Mouse (Mus musculus) adrenal gland, adult 8-10 months (tissue): Measurements from ENCODE around the gene Afg1l. TPM values are rescaled to one million over a fixed set of nuclear protein-coding genes. Genes with fewer than 3 reads are reported as not detected.

ENCODE experiments used
- DNase-seq: peaks from one replicate; pipeline ENCODE4 v3.0.0; 2022
- total RNA-seq, 4 experiments: library from RNA; stranded (reverse); gene quantifications; 2 replicates each; pipeline ENCODE4 v1.2.4; 2022

Gene Afg1l
- total RNA-seq, 4 experiments from 2014 or later, result 16.8 to 21.0 (median 18.7) TPM

DNA sequence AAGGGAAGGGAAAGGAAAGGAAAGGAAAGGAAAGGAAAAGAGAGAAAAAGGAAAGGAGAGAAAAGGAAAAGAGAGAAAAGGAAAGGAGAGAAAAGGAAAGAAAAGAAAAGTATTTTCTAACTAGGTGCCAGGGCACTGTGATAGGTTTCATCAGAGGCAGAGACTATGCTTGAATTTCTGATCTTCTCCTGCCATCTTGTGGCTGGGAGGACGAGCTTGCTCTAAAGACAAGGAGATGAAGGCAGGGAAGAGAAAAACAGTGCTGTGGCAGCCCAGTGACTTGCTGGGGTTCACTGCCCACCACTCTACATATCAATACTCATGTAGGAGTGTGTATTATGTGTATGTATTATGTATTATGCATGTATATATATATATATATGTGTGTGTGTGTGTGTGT is 183.3 kb downstream of the Afg1l start:
- no peak for DNase-seq

DNA sequence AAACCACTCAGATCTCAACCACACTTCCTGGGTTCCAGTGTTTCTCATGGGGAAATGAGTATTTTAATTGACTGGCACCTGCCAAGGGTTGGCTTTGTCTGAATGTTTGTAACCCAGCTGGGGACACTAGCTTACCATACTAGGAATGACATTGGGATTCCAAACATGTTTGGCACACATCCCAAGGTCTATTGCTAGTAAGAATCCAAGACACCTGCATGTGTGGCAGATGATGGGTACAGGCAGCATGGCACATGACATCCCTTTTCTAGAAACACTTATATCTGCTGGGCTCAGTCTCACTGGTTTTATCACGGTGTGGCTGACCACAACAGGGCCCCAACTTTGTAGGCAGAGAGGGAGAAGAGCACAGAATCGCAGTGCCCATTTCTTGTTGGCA is 184.0 kb downstream of the Afg1l start:
- DNase-seq, result no peak

DNA sequence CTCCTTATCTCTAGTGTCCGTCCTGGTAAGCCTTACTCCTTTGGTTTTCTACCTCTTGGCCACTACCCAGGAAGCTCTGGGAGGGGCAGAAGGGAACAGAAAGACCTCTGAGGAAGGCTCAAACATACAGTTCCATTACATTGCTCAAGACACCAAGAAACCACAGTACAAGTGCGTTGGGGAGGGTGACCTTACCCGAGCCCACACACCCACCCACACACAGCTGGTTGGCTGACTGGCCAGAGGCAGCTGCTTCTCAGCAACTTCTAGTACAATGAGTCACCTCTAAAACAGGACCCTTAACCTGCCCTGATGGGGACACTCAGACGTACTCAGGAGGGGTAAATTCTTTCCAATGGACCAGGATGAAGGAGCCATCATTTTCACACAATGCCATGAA is 184.5 kb downstream of the Afg1l start:
- no peak for DNase-seq

DNA sequence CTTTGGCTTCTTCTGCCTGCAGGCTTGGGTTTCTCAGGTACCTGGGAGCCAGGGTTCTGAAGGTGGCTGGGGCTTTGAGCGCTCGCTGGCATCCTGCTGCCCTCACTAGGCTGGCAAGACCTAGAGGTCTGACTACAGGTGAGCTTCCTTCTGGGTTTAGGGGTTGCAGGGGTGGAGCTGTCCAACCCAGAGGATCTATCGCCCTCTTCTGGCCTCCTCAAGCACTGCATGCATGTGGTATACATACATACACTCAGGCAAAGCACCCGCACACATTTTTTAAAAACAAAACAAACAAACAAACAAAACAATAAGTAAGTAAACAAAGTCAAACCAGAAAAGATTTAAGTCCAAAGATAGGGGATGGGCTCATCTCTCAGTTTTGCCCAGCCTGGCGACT is 187.0 kb downstream of the Afg1l start:
- no peak for DNase-seq

DNA sequence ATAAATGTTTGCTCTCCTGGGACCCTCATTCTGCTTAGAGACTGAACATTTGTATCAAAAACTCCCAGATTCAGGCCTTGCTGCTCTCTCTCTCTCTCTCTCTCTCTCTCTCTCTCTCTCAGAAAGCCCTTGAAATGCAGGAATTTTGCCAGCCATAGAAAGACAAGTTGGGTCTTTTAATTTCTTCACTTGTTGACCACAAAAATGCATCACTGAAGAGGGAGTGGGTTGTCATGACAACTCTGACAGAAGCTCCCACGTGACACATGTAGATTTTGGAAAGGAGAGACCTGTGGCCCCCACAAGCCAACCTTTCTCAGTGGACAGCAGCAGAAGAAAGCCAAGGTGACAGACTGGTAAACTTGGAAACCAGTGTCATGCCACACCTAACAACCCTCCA is 190.7 kb downstream of the Afg1l start:
- no peak for DNase-seq

DNA sequence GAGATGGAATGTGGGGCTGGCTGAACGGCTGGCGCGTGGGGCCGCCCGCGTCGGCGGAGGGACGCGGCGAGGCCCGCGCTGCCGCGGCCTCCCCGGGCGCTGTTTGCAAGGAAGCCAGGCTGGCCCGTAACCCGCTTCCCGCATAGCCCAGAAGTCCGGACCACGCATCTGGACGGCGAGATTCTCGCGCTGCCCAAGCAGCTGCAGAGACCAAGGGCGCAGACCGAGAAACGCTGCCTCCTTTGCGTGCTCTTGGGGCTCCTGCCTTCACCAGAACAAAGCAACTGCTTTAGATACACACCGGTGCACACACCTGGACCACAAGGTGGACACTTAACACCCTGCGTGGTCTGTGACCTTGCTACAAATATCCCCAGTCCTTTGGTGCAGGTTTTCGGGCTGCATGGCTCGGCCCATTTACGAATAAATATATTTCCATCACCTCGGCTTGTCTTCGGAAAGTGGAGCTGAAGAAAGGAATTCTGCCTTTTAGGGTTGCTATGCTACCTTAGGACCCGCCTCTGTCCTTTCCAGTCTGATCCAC is 200.0 kb downstream of the Afg1l start:
- DNase-seq, result no peak

DNA sequence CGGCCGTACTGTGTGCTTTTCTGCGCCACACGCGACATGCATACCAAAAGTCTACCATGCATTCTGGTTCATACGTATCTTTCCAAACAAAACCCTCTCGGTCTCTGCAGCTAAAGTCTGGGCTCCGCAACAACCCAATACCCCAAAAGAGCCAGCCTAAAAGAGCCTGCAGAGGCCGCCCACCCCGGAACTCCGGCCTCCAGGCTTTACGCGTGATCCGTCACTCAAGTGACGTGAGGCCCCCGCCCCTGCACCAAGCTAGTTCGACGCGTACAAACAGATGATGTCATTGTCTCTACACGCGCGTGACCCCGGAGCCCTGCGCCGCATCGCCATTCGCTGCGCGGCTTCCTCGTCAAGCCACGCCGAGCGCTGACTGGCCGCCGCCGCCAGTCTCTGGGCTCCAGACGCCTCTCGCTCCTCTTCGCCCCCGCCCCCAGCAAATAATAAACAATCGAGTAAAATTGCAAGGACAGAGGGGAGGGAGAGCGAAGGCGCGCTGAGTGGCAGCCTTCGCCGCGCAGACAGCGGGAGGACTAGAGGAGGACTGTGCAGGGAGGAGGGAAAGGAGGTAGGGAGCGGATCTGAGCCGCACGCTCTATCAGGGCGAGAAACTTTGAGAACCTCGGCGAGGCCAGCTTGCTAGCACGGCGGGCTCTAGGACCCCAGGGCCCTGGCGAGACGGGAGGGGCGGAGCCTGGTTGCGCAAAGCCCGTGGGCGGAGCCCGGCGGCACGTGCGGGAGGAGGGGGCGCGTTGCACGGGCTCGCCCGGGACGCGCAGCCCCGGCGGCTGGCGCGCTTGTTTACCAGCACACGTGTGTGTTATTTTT is 200.7 kb downstream of the Afg1l start:
- DNase-seq, result peak; percentile 98

DNA sequence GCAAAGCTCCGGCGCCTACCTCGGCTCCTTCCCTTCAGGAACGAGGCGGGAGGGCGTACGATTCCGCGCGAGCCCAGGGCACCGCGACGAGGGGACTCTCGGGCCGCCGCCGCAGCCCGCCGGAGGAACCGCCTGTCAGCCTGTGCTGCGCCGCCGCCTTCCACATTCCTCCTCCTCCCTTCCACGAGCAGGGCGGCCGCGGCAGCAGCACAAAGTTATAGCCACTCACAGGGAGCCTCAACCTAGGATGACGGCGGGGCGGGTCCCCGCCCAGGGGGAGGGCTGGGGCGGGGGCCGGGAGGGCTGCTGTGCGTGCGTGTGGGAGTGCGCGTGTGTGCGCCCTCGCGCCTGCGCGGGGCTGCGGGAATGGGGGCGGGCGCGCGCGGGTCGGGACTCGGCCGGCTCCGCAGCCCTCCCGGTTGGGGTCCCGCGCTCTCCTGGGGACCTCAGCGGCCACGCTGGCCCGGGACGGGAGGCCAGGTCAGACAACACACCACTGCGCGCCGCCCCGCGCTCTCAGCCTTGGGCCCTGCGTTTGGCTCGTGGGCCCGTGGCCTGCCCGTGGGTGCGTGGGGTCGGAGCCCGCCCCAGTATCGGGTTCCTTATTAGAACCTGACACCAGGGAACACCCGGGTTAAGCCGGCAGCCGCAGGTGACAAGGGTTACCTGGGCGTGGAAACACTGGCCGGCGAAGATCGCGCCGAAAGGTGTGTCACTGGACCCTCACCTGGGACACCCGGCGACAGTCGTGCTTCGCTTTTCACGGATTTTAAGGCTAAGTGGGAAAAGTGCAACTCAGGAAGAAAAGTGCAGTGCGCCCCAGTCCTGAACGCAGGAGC is 201.6 kb downstream of the Afg1l start, which contains the start of gene Foxo3:
Gene Foxo3, minus strand, starts transcription at position 249 of the 839 bp plus-strand sequence.
- peak; percentile 87 for DNase-seq

DNA sequence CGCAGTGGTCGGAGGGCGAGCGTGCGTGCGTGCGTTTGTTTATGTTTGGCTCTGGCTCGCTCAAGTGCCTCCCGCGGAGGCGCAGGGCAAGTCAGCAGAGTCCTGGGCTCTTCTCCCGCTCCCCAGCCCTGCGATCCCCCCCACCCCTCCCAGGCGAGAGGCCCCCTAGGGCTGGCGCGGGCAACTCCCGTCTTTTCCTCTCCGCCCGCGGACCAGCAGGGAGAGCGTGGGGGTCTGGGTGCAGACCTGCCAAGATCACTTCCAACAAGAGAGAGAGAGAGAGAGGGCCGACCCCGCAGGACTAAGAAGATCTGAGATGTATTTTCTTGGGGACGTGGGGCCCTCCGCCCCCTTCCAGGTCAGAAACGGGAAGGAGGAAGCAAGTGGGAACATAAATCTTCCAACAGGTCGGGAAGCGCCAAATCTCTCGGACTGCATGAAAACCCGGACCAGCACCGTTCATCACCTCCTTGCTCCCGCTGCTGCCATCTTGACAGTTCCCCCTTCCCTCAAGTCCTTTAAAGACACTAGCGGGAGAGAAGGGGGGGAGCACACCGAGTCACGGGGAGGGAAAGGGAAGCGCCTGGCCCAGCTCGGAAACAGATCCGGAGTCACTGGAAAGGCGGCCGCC is 202.4 kb downstream of the Afg1l start:
- DNase-seq, result no peak

DNA sequence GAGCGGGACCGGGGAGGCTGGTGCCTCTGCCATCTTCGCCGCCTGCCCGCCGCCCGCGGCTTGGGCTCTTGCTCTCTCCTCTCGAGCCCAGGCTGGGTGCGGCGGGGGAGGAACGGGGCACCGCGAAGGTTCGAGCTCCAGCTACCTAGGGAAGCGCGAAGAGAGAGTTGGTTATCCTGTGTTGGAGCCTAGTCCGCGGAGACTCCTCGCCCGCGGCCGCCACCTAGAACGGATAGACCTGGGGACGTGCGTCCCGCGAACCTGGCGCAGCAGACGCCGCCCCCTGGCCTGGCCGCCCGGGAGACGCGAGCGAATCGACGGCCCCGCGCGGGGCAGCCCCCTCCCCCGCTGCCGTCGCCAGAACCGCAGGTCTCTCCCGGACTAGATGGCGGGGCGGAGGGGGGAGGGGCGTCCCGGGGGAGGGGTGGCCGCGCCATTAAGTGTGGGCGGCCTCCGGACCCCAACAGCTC is 202.9 kb downstream of the Afg1l start:
- peak; percentile 47 for DNase-seq

DNA sequence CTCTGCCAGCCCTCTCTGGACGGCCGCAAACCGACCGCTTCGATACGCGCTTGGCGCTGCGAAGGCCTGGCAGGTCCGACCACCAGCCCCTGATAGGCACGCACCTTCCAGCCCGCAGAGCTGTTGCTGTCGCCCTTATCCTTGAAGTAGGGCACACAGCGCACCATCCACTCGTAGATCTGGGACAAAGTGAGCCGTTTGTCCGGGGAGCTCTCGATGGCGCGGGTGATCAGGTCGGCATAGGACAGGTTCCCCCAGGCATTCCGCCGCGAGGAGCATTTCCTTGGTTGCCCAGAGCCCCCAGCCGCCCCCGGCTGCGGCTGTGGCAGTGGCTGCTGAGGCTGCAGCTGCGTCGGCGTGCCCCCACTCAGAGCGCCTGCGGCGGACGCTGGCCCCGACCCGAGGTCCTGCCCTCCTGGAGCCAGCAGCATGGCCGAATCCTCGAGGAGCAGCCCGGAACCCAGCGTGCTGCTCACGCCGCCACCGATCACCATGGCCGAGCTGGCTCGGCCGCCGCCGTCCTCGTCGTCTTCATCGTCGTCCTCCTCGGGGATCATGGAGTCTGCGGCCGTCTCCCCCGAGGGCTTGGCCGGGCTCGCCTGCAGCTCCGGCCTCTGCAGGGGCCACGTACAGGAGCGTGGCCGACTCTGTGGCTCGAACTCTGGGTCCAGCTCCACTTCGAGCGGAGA is 203.5 kb downstream of the Afg1l start:
- DNase-seq, result no peak

DNA sequence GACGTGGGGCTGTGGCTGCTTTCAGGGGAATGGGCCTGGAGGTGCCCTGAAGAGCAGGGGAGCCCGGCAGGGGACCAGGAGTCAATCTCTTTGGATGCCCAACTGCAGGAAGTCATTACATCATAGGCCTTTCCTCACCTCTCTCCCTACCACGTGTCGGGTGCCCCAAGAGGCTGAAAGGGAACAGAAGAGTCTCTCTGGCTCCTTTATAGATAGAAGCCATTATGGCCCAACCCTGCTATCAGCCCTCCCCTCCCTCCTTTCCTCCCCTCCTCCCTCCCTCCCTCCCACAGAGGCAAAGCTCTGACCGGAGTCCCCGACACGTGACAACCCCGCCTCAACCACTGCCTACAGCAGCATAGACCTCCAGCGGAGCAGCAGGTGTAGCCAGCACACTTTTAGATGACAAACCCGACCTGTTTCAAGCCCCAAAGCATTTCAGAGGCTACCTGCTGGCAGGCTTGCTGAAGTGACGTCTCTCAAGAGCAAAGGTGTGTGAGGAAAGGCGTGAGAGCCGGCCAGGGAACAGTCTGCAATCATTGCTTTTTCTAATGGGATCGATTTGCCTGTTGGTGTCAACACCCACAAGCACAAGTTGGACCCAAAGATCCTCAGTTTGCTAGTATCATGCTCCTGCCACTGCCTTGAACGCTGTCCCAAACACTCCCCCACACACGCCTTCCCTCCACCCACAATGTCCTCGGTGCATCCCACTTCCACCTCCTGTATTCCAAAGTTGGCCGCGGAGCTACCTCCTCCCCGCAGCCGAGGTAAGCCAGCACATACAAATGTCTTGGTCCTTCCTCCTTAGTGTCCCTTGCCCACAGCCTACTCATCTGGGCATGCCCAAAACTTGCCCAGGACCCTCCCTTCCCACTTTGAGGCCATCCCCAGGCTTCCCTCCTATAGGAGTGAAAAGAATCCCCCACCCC is 204.3 kb downstream of the Afg1l start:
- DNase-seq, result peak; percentile 30

DNA sequence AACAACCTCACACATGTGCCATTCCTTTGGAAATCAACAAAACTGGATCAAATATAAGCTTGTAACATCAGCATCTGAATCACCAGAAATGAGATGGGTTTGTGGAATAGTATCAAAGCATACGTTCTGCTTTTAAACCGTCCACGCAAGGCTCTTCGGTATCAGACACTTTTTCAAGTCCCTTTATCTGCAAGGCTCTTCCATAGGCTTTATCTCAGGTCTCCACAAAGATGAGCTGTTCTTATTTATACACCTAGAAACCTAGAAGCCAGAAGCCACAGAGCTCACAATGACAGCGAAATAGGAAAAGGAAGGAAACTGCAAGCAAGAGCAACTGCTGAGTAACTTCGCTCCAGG is 205.0 kb downstream of the Afg1l start:
- no peak for DNase-seq

DNA sequence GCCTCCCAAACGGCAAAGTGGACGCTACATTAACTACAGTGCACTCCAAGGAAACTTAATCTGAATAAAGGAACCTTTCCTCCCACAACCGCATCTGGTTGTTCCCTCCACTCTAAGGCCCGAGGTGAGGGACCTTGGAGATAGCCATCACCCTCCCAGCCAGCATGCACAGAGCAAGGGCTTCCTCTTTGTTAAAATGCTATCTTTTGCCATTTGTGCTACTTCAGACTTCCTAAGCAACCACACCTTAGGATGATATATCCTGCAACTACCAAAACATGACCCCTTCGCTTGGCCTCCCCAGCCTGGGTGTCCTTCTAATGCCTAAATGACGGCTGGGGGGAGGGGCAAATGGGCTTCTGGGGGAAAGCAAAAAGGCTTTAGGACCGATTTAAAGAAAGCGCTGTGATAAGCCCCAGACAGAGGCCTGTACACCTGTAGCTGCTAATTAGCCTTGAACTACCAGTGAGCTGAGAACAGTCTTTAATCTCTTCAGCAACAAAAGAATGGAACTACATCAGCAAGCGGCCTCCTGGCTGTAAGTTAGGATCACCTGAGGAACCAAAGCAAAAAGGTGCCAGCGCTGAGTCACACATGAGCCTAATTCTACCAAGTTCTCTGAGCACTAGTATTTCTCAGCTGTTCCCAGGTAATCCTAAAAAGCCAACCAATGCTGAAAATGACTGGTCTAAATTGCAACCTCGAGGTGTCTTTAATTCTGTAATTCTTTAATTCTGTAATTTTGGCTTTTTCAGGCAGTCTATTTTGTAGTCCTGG is 206.7 kb downstream of the Afg1l start:
- DNase-seq, result no peak

DNA sequence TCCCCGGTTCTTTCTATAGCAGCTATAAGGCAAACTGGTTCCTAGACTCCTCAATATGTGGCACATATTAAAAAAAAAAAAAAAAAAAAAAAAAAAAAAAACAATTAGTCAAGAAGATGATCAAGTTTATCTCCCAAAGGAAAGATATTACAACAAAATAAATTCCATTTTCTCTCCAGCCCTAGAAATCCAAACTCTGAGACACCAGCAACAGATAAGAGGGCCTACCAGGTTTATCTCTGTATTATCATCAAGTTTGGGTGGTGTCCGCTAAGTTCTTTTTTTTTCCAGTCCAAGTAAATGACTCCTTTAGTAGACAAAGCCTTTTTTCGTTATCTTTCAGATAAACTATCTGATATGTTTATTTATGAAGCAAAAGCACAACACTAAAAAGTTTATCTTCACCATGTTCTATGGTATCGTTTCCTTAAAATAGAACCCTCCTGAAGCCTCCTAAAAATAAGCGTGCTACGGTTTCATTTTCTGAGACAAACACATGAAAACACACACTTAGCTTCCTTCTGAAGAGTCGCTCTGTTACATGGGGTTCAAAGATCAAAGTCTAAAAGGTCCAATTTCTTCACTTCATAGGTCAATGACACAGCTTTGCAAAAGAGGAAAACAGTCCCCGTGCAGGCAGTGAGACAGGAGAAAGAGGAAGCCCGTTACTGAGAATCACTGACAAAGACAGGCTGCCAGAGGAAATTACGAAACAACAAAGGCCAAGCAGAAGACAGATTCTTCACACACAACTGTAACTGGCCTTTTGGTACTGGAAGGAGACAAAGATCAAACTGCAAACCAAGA is 207.9 kb downstream of the Afg1l start:
- peak; percentile 61 for DNase-seq

DNA sequence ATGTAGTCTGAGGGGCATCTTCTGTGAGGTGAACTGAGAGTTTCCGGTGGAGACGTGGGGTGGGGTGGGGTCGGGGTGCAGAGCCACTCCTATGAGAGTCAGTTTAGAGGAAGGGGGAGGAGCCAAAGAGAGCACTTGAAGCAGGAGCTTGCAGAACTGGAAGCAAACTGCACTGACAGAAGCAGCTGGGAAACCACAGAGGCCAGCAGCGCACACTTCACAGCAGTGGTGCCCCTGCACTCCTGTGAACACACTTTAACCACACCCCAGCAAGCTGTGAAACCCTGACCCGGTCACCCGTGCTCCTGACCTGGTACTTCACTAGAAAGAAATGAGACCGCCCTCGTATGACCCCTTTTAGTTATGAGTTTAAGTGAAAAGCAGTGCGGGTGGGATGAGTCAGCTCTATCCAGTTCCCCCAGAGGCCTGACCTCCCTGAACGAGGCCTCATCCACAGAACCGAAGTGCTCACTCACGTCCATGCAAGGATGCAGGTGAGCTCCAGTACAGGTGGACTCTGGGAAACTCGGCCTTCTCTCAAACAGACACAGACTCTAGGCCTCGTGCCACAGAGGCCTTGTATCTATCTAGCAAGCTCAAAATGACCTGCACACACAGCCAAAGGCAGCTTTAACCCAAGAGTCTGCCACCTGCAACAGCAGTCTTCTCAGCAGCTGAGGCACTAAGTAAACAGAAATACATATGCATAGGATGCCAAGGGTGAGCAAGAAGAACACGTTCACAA is 208.9 kb downstream of the Afg1l start:
- peak; percentile 37 for DNase-seq

DNA sequence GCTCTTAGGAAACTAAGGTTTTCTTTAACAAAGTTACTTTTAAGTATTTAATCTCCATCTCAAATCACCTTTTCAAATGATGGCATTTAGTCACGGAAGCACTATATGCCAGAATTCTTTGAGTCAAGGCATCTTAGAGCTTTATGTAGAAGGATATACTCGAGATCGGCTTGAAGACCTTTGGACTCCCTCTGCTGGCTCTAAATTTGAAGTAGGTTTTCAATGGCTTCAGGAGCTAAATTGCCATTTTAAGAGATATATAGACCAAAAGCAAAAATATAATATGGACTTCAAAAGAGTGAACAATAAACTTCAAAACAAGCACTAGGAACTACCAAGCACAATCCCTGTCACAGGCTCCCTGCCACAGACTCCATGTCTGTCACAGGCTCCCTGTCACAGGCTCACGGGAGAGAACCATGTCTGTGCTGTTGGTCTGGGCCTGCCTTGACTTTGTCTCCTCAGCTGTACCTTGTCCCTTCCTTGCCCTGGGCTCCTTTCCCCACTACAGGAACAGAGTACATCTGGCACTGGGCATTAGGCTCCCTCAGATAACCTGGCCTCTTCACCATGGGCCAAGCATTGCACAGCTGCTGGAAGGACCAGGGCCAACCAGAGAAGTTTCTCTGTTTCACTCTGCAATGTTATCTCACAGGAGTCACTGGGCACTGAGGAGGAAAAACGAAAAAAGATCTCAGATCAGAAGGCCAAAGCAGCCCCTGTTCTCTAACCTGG is 210.4 kb downstream of the Afg1l start:
- DNase-seq, result no peak
